Mouse (Mus musculus) megakaryocyte, embryonic 14.5 days (primary cell): Measurements from ENCODE around the gene Fbxo10.

Source experiments
- FLI1 ChIP-seq: IDR thresholded peaks from 2 replicates; pipeline ENCODE4 v1.6.1; 2012; ENCODE audit warnings: low read length, inconsistent platforms, mixed read lengths
- GATA1 ChIP-seq: IDR thresholded peaks from 3 replicates; pipeline ENCODE4 v1.6.1; 2012; ENCODE audit warnings: mixed read lengths, low read length, inconsistent platforms, borderline replicate concordance

GRCm38 (mm10) chr4:45108456-45109110 is 24.2 kb upstream of the Fbxo10 start:
- no peak for TF ChIP-seq GATA1
- no peak for TF ChIP-seq FLI1
